Mouse (Mus musculus) right cerebral cortex, adult 18-20 months (tissue): ENCODE results near the gene Ppbp.

Experiments used
- DNase-seq: peaks from one replicate; pipeline ENCODE4 v3.0.0; 2022; ENCODE audit warnings: mixed read lengths

Gene Ppbp

GRCm38 (mm10) chr5:90768218-90768617 is at the start of gene Ppbp:
Gene Ppbp, plus strand, starts transcription at chr5:90768518.
- no peak for DNase-seq

- no peak for DNase-seq
These were observed 45.7 kb upstream of the Ppbp start for GRCm38 (mm10) chr5:90722656-90723055.

- no peak for DNase-seq
These were observed 40.1 kb upstream of the Ppbp start for GRCm38 (mm10) chr5:90728254-90728653.

GRCm38 (mm10) chr5:90731480-90731879 is 36.8 kb upstream of the Ppbp start:
- no peak for DNase-seq

- DNase-seq = no peak
These were observed 26.3 kb upstream of the Ppbp start for GRCm38 (mm10) chr5:90742029-90742428.

GRCm38 (mm10) chr5:90753934-90754333 is 14.4 kb upstream of the Ppbp start:
- no peak for DNase-seq

GRCm38 (mm10) chr5:90758020-90758605 is 10.2 kb upstream of the Ppbp start:
- no peak for DNase-seq

GRCm38 (mm10) chr5:90759077-90760065 is 8.9 kb upstream of the Ppbp start, which contains the start of gene Cxcl5:
Gene Cxcl5, plus strand, starts transcription at chr5:90759360.
- peak; percentile 8 for DNase-seq

- DNase-seq = no peak
These were observed 8.0 kb upstream of the Ppbp start for GRCm38 (mm10) chr5:90760303-90760702.

- no peak for DNase-seq
These were observed 7.5 kb upstream of the Ppbp start for GRCm38 (mm10) chr5:90760844-90761243.

- DNase-seq = no peak
These were observed 6.5 kb upstream of the Ppbp start for GRCm38 (mm10) chr5:90761834-90762233.

GRCm38 (mm10) chr5:90763912-90764665 is 4.2 kb upstream of the Ppbp start:
- no peak for DNase-seq

- DNase-seq = no peak
These were observed 2.3 kb upstream of the Ppbp start for GRCm38 (mm10) chr5:90765821-90766606.

GRCm38 (mm10) chr5:90771369-90771768 is 3.1 kb downstream of the Ppbp start:
- DNase-seq = no peak

- no peak for DNase-seq
These were observed 3.7 kb downstream of the Ppbp start, which contains the start of gene Pf4 for GRCm38 (mm10) chr5:90771880-90772653. Gene Pf4, plus strand, starts transcription at chr5:90772435.

- no peak for DNase-seq
These were observed 7.2 kb downstream of the Ppbp start for GRCm38 (mm10) chr5:90775562-90775961.

- DNase-seq = no peak
These were observed 9.3 kb downstream of the Ppbp start for GRCm38 (mm10) chr5:90777621-90778020.

GRCm38 (mm10) chr5:90778856-90779255 is 10.5 kb downstream of the Ppbp start:
- DNase-seq = no peak

GRCm38 (mm10) chr5:90783697-90784096 is 15.4 kb downstream of the Ppbp start:
- no peak for DNase-seq

- peak; percentile 8 for DNase-seq
These were observed 17.6 kb downstream of the Ppbp start, which contains the start of gene Cxcl3 for GRCm38 (mm10) chr5:90785659-90786588. Gene Cxcl3, plus strand, starts transcription at chr5:90786103.
